Mouse (Mus musculus) frontal cortex, postnatal 36 days (tissue): ENCODE data around the gene Vstm2l.

Source experiments
- DNase-seq, 2 experiments: peaks; one replicate each; pipeline ENCODE4 v3.0.0; 2022; ENCODE audit warnings: low spot score in 2 of 2

Gene Vstm2l

GRCm38 (mm10) chr2:157914105-157914764 lies at the start of gene Vstm2l:
Gene Vstm2l (plus strand): TSS chr2:157914653.
- DNase-seq, result peak; percentile 71

DNA sequence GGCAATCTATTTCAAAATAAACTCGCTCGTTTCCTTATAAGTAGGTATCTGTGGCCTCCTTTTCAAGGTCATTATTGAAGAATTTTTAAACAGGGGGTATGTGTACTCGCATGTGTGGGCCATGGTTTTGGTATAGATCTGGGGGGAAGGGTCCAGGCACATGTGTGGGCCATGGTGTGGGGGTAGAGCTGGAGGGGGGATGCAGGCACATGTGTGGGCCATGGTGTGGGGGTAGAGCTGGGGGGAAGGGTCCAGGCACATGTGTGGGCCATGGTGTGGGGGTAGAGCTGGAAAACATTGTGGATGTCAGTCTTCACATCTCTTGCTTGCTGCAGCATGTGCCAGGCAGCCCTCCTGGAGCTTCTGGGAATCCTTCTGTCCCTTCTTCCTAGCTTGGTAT lies 47.3 kb upstream of the Vstm2l start:
- DNase-seq, result no peak

DNA sequence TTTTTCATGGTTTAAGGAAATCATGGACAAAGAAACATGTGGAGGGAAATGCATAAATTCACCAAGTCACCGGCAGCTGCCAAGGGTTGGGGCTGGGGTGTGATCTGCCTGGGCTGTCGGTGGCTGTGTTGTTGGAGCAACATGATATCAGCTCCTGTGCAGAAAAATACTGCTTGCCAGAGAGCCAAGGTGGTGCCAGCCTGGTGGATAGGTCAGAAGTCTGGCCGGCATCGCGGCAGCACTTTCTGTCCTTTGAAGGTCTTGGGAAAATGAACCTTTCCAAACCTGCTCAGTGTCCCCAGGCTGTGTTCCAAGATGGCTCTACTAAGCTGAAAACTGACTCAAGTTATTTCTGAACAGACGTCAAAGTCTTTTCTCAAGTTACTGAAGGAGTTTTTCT lies 44.2 kb upstream of the Vstm2l start:
- DNase-seq, result no peak

DNA sequence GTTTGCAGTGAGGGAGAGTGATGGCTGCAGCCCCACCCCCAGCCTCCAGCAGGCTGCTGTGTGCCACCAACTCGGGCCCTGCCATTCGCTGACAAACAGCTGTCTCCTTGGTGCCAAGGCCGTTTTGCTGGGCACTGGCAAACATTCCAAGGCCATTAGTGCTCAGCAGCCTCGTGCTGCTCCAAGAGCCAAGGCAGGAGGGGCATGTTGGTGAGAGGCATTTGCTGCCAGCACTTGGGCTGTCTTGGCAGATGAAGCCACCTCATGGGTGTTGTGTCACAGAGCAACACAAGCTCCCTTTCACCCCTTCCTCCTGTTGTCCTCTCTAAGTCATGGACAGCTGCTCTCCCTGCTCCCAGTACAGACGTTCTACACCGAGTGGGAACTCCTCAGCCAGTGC lies 41.2 kb upstream of the Vstm2l start:
- peak in 1 of 2 experiments; percentile 57 for DNase-seq

DNA sequence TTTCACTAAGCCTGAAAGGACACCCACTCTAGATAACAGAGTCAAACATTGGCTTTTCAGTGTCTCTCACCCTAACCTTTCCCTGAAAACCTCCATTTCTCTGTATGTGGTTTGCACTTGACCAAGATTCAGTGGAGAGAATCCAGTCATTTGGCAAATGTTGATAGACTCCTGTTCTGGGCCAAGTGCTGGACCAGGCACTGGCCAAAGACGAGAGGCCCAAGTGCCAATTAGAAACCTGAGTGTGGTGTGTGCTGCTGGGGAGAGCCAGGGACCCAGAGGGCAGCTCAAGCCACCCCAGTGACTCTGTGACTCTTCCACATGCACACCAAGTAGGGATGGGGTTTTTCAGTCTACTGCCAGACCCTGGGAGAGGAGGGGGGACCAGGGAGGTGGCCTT lies 40.8 kb upstream of the Vstm2l start:
- no peak for DNase-seq

- DNase-seq, result peak in 1 of 2 experiments; percentile 37
These were observed 39.3 kb upstream of the Vstm2l start for GRCm38 (mm10) chr2:157875111-157875510.

- DNase-seq, result no peak
These were observed 37.1 kb upstream of the Vstm2l start for GRCm38 (mm10) chr2:157877394-157877793.

DNA sequence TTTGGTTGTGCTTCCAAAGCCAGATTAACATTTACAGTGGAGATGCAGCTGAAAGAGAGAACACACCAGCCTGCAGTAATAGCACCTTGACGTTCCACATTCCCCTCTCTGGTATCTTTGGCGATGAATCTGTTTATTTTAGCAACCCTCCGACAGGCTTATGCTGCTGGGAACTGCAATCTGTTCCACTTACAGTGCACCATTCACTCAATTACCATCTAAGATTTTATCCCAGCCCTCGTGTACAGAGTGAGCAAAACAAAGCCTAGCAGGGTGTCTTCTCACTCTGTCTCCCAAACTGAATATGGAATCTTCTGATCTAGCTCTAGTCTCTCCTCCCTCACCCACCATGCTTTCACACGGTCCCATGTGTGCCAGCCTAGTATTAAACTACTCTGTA lies 36.5 kb upstream of the Vstm2l start:
- peak in 1 of 2 experiments; percentile 78 for DNase-seq

DNA sequence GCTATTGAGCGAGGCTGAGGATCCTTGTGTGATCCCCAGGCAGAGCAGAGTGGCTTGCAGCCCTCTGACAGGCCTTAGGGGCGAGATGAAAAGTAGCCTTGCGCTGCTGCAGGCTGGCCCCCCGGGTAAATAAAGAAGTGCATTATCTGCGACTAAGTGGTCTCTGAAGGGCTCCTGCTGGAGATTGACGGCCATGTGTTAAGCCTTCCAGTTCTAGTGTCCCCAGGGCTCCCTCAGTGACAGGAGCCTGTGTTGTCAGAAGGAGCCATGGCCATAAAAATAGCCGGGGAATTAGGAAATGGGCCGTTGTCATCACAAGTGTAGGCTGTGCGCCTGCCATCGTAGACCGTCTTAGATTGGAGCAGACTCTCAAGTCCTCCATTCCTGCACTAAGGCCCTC lies 32.5 kb upstream of the Vstm2l start:
- DNase-seq, result no peak

DNA sequence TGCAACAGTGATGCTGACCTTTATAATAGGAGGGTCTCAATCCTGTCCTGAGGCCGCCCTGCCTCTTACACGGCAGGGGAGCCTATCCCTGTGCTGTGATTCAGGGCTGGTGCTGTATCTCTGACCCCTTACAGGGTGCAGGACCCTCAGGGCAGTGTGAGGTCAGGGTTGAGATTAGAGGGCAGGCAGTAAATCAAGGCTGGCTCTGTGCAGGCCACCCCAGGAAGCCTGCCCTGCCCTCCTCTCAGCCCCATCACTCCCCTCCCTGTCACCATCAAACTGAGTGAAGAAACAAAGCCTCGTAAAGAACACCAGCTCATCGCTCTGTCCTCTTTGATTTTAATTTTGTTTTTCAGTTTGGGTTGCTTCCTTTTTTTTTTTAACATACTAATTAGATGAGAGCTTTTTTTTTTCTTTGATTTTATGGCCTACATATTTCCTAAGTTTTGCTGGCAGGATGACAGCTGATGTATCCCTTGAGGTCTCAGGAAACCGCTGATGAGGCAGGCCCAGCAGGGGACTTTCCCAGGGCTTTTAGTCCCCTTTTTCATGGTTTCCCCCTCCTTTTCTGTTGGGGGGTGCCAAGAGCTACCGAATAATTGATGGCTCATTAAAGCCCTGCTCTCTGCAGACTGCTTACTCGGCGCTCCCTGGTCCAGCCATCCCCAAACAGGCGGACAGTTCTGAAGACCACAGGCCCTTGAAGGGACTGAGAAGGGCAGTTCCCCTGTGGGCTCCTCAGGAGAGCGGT lies 27.0 kb upstream of the Vstm2l start:
- DNase-seq, result no peak

DNA sequence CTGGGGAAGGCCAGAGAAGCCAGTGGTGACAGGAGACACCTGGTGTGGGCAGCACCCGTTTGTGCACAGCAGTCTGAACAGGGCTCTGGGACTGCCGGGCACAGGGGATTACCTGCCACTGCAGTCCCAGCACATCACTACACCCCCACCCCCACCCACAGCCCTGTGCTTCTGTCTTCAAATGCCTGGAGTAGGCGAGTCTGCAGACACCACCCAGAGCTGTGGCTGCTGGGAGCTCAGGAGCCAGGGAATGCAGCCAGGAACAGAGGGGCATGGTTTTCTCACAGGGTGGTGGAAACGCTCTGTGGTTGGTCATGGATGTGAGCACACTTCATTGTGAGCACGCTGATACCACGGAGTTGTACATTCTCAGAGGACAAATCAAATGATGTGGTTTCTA lies 23.3 kb upstream of the Vstm2l start:
- DNase-seq, result peak in 1 of 2 experiments; percentile 38

GRCm38 (mm10) chr2:157897131-157897530 lies 17.3 kb upstream of the Vstm2l start:
- no peak for DNase-seq

DNA sequence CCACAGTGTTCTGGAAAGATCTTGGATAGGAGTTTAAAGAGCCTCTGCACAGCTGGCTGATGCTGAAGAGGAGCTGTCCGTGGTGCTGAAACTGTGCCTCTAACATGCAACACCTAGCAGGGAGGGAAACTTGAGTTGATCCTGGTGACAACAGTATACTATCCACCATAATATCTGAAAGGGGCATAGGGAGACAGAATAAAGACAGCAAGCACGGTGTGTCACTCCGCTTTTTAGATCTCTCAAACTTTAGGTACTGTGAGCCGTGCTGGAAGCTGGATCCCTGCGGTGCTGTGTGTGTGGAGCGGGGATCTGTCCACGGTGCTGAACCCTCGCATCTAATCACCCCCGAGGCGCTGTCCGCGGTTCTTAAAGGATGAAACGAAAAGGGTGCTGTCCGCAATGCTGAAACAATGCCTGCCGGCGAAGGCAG lies 1.2 kb upstream of the Vstm2l start:
- peak in 1 of 2 experiments; percentile 56 for DNase-seq

DNA sequence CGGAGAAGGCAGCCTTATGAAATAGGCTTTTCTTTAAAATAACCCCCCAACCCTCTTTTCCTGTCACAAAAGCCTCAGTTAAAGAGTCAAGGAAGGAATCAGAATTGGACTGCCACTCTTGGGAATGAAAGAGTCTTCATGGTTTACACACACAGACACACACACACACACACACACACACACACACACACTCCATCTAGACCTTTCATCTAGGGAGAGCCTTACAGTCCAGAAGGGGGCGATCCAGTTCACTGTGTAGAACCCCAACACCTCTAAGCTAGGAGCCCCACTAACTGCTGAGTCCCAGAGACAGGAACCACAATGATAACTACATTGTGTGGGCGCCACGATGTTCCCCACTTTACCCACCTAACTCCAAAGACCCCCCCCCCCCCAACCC lies 748 bp upstream of the Vstm2l start:
- DNase-seq, result peak in 1 of 2 experiments; percentile 45

DNA sequence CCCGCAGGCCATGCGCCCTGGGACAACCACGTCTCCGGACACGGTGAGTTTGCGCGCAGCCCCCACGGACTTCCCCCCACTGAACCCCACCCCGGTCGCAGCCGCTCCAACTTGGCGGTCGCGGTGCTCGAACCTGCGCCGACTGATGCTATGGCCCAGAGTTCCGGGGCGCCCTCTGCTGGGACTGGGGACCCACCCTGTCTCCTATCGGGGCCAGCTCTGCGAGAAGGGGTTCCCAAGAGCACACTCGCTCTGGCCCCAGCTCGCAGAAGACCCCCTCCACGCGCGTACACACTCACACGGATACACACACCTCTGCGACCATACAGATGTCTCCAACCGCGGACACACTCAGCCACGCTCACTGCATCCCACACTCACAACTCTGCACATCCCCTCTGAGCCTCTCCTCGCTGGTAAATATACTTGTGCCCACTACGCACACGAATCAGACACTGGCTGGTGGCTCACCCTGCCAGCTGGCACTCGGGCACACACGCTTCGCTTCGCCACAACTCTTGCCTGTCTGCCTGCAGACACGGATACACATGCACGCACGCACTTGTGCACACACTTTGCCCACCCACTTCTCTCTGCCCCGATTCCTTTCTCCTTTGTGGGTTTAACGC lies 550 bp downstream of the Vstm2l start:
- DNase-seq, result peak in 1 of 2 experiments; percentile 56

GRCm38 (mm10) chr2:157918529-157918928 lies 4.1 kb downstream of the Vstm2l start:
- DNase-seq, result no peak

DNA sequence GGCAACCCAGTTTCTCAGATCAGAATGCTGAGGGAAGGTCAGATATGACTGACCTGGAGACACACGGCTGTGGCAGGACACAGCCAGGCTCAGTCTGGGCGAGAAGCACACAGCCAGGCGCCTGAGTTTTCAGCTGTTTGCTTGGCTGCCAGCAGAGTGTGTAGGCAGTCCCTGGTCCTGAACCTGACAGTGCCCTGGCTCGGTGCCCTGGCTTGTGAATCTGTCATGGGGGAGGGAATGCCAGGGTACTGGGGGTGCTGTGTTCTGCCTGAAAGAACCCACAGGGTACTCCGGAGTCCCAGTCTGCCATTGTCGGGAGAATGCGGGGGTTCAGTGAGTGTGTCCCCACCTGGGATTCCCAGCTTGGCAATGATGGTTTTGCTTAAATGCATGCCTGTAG lies 7.1 kb downstream of the Vstm2l start:
- no peak for DNase-seq

GRCm38 (mm10) chr2:157923406-157923805 lies 9.0 kb downstream of the Vstm2l start:
- DNase-seq, result no peak

DNA sequence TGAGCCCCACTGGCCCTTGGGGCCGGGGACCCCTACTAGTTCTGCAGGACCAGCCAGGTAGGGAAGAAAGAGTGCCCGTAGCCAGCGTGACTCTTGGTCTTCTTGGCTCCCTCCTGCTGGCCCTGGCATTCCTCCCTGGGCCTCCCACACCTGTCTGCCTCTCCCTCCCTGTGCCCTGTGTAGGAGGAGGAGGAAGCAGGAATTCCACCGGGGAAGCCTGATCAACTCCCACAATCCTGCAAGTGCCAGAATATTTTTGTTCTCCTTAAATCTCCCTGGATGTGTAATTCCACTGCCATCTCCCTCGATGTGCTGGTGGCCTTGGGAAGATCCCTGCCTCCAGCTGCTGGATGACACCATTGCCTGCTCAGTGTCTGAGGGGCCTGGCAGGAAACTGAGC lies 10.1 kb downstream of the Vstm2l start:
- no peak for DNase-seq

GRCm38 (mm10) chr2:157926502-157926901 lies 12.0 kb downstream of the Vstm2l start:
- DNase-seq, result peak in 1 of 2 experiments; percentile 22

DNA sequence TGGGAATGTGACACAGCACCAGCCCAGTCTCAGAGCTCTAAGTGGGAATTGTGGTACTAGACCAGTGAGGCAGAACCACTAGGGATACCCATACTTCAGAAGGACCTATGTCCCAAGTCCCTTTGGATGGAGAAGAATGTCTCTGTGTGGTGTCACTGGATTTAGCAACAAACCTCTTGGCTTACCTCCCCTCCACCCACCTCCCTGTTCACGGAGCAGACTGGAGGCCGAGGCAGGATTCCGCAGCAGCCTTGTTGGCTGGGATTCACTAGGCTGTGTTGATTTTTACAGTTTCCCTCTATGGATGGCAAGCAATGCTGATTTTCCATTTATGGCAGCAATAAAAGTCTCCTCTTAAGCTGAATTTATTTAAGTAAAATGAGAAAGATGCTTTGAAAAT lies 12.5 kb downstream of the Vstm2l start:
- peak in 1 of 2 experiments; percentile 47 for DNase-seq

- DNase-seq, result no peak
These were observed 12.9 kb downstream of the Vstm2l start for GRCm38 (mm10) chr2:157927397-157927796.

DNA sequence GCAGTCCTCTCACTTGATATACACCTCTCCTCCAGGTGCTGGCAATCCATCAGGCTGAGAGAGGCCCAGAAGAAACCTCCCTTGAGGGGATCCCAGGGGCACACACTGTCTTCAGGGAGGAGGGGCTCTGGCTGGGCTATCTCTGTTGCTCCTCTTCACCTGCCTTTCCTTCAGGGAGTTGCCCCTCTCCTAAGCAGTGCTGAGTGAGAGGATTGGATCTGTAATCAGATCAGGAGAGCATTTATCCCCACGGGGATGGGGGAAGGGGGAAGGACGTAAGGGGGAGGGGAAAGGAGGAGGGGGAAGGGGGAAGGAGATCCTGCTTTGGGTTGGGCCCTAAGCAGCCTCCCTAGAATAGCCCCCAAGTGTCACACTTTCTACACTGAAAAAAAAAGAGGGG lies 13.4 kb downstream of the Vstm2l start:
- DNase-seq, result no peak
